Mouse (Mus musculus): Measurements from ENCODE around the gene Xk.
A peak's percentile ranks its signal among the peaks of the same experiment; 100 is the strongest.
"Not testable (repeated sequence)": the region's sequence is repeated elsewhere in the genome, so short reads cannot be mapped to it uniquely, and the experiment has no call there.

Xk gene

DNA sequence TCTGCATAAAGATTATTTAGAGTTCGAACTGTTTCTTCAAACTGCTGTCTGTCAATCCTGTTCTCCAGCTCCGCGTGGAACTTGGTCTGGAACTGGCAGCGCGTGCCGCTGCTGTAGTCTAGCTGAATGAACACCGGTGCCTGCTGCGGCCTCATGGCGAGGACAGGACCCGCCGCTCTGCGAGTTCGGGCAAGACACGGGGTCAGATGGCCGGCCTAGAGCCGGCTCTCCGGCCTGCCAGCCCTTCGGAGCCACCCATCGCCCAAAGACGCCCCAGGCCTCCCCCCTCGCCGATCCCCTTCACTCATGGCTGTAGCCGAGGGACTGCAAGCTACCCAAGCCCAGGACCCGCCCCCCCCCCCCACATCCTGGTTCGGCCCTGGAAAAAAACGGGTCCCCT is 55.4 kb downstream of the Xk start:
- not testable (repeated sequence) for DNase-seq (ENCODE audit: low spot score)

DNA sequence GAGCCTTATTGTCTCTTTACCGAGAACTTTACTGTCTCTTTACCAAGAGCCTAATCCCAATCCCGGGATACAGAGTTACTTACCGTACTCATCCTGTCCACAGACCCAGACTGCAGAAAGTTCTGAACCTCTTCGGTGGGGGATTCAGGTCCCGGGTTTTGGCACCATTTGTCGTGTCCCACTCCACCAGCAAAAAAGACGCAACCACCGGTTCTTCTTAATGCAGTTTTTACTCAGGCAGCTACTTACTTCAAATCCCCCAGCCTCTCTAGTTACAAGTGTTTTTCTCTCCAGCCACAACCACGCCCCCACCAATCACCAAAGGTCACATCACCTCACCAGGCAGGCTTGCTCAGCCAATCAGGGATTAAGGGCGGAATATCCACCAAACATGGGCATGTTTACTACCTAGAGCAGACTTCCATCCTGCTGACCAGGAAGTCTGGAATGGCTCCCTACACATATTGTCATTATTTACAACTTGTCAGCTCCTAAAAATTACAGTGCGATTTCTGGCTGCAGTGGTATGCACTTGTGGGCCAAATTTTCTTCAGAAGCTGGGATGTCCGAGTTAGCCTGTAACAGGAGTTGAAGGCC is 59.9 kb downstream of the Xk start:
- DNase-seq (ENCODE audit: low spot score): not testable (repeated sequence)

GRCm38 (mm10) chrX:9333035-9333434 is 60.5 kb downstream of the Xk start:
- peak; percentile 11 for DNase-seq (ENCODE audit: low spot score)

- not testable (repeated sequence) for DNase-seq (ENCODE audit: low spot score)
Observed at GRCm38 (mm10) chrX:9334996-9335395, 62.4 kb downstream of the Xk start.

DNA sequence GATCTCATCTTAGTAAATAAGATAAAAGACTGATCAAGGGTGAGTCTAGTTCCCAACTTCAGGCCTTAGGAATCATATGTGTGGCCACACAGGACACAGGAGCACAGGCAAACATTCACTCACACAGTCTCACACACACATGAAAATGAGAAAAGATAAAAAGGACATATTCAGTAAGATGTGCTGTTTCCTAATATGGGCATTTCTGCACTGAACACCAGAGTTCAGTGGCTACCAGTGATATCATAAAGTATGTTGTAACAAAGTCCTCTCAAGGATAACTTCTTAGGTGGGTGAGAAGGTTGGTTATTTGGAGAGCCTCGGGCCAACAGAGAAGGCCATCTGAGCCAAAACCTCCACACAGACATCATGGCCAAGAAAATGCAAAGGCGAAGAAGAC is 77.8 kb downstream of the Xk start, which contains the start of gene H2al1k:
Gene H2al1k, plus strand, starts transcription at position 301 of the 400 bp plus-strand sequence.
- DNase-seq (ENCODE audit: low spot score): not testable (repeated sequence)

Measured in layer of hippocampus, adult 9-10 months (tissue).